Mouse (Mus musculus) CD4-positive naive resting alpha-beta T cell, adult 76 days (primary cell): ENCODE measurements around the gene Myt1l. TPM values are rescaled to one million over a fixed set of nuclear protein-coding genes. Genes with fewer than 3 reads are reported as not detected.

Experiments
- total RNA-seq: library from RNA; stranded (reverse); gene quantifications from one replicate; pipeline ENCODE4 v1.2.4, GENCODE M21; 2023

Gene Myt1l
- not detected for total RNA-seq

DNA sequence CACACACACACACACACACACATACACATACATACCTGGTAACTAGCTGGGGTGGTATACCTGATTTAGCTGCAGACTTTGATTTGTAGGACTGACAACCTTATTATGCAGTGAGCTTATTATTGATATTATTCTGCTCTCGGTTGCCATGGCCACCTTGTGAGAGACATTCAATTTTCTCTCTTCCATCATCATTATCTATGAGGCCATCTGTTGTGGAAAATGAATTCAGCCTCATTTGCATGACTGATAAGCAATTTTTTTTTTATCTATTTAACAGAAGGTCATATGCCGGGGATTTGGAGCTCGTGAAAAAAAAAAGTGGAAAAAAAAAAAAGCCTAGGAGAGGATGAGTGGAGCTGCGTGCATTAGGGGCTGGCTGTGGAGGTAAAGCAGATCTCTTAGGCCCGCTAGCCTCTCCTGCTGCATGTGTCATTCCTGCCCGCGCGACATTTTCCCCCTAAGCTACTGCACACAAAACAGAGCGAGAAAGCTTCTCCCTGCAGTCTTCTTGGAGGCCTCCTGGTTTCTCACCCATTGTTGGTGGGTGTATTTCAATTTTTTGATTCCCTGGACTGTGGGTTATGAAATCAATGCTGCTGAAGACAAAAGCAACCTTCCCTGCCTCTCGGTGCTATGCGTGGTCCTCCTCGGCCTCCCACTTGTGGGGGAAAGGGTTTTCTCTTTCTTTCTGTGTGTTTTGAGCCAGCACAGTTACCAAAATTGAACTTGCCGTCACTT lies at the start of gene Myt1l:
TSS of gene Myt1l (plus strand) at position 354 of the 741 bp plus-strand sequence.

DNA sequence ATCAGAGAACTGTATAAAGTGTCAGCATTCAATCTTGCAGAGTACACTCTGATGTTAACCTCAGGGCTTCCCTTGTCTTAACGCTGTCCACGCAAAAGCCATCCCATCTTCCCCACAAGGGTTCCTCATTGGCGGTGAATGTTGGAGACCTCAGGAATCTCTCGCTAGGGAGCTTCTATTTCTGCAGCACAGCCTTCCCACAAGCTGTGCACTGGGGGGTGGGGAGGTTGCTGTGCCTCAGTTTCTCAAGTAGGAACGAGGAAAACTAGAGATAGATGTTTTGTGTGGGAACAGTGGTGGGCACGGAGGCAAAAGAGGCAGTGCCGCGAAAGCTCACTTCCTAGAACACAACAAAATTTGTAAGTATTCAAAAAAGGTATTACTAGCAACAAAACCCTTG lies 409.1 kb downstream of the Myt1l start, which contains the start of gene Pxdn:
TSS of gene Pxdn (plus strand) at position 301 of the 400 bp plus-strand sequence.

